Mouse (Mus musculus) bone marrow macrophage, adult 2 months (primary cell): ENCODE measurements around the gene Rnd3. TPM values are rescaled to one million over a fixed set of nuclear protein-coding genes. Genes with fewer than 3 reads are reported as not detected.

Source experiments
- H3K27ac ChIP-seq: 2 replicates; pipeline ENCODE4 v1.5.1; 2012; ENCODE audit warnings: low read depth, low read length; ENCODE audit not compliant: insufficient read depth
- H3K4me1 ChIP-seq: 2 replicates; pipeline ENCODE4 v1.6.1; 2012; ENCODE audit warnings: low read length; ENCODE audit not compliant: control insufficient read depth, insufficient read depth
- H3K4me3 ChIP-seq: 2 replicates; pipeline ENCODE4 v1.5.1; 2012; ENCODE audit warnings: mild to moderate bottlenecking, low read length, moderate library complexity; ENCODE audit not compliant: insufficient read depth
- CTCF ChIP-seq: IDR thresholded peaks from 2 replicates; pipeline ENCODE4 v1.5.1; 2012; ENCODE audit warnings: low read depth, mild to moderate bottlenecking, low read length, moderate library complexity
- POLR2A ChIP-seq: IDR thresholded peaks from 2 replicates; pipeline ENCODE4 v1.6.1; 2012; ENCODE audit warnings: mild to moderate bottlenecking, low read depth, low read length, borderline replicate concordance
- polyA plus RNA-seq: library from polyadenylated mRNA; stranded (reverse); fragments of >200 nt; gene quantifications from 2 replicates; pipeline ENCODE4 v1.2.4, GENCODE M21; 2012; ENCODE audit not compliant: missing spikeins, insufficient read depth, insufficient read length

Rnd3 gene
- polyA plus RNA-seq, 1 experiment = 53.1 TPM

GRCm38 (mm10) chr2:51147318-51148064, 1.4 kb downstream of the Rnd3 start:
- peak overlapping the region; percentile 91 for H3K4me3 ChIP-seq
- H3K4me1 ChIP-seq = peaks cover 16% of the 10 kb centered on the region
- peak overlapping the region; percentile 16; the same call in 1 of the 2 replicates for H3K27ac ChIP-seq
- TF ChIP-seq POLR2A (no peak), CTCF (no peak)

GRCm38 (mm10) chr2:51146871-51147317, 2.0 kb downstream of the Rnd3 start:
- peak overlapping the region; percentile 91 for H3K4me3 ChIP-seq
- no peak for TF ChIP-seq CTCF
- TF ChIP-seq POLR2A = no peak
- H3K4me1 ChIP-seq = peaks cover 16% of the 10 kb centered on the region
- H3K27ac ChIP-seq = 0 out of 2 replicates have a peak overlapping the region, but pooled peaks have one; percentile 16

- H3K27ac ChIP-seq = no peak overlapping the region
- peaks cover 16% of the 10 kb centered on the region for H3K4me1 ChIP-seq
- H3K4me3 ChIP-seq = no peak overlapping the region
- no peak for TF ChIP-seq CTCF
- no peak for TF ChIP-seq POLR2A
Observed at GRCm38 (mm10) chr2:51145838-51146470, 3.0 kb downstream of the Rnd3 start.

- Histone ChIP-seq H3K27ac (no peak overlapping the region), H3K4me1 (peaks cover 17% of the 10 kb centered on the region), H3K4me3 (no peak overlapping the region)
- no peak for TF ChIP-seq POLR2A
- no peak for TF ChIP-seq CTCF
Observed at GRCm38 (mm10) chr2:51144380-51145120, 4.4 kb downstream of the Rnd3 start.

- TF ChIP-seq CTCF = no peak
- no peak for TF ChIP-seq POLR2A
- peaks cover 20% of the 10 kb centered on the region for H3K4me1 ChIP-seq
- no peak overlapping the region for H3K27ac ChIP-seq
- no peak overlapping the region for H3K4me3 ChIP-seq
Observed at GRCm38 (mm10) chr2:51142422-51142821, 6.5 kb downstream of the Rnd3 start.

- TF ChIP-seq POLR2A = no peak
- TF ChIP-seq CTCF = no peak
- no peak overlapping the region for H3K4me3 ChIP-seq
- no peak overlapping the region for H3K27ac ChIP-seq
- peaks cover 20% of the 10 kb centered on the region for H3K4me1 ChIP-seq
Observed at GRCm38 (mm10) chr2:51141345-51141744, 7.6 kb downstream of the Rnd3 start.

GRCm38 (mm10) chr2:51140486-51140885, 8.4 kb downstream of the Rnd3 start:
- Histone ChIP-seq H3K27ac (no peak overlapping the region), H3K4me1 (peaks cover 20% of the 10 kb centered on the region), H3K4me3 (no peak overlapping the region)
- TF ChIP-seq CTCF = no peak
- TF ChIP-seq POLR2A = no peak

GRCm38 (mm10) chr2:51139912-51140446, 8.9 kb downstream of the Rnd3 start:
- TF ChIP-seq CTCF = no peak
- TF ChIP-seq POLR2A = no peak
- Histone ChIP-seq H3K4me3 (no peak overlapping the region), H3K27ac (no peak overlapping the region), H3K4me1 (peaks cover 20% of the 10 kb centered on the region)

- Histone ChIP-seq H3K4me1 (peaks cover 14% of the 10 kb centered on the region), H3K27ac (no peak overlapping the region), H3K4me3 (no peak overlapping the region)
- no peak for TF ChIP-seq POLR2A
- no peak for TF ChIP-seq CTCF
Observed at GRCm38 (mm10) chr2:51139218-51139911, 9.5 kb downstream of the Rnd3 start.

- H3K4me3 ChIP-seq = no peak overlapping the region
- no peak for TF ChIP-seq CTCF
- no peak for TF ChIP-seq POLR2A
- peaks cover 13% of the 10 kb centered on the region for H3K4me1 ChIP-seq
- H3K27ac ChIP-seq = no peak overlapping the region
Observed at GRCm38 (mm10) chr2:51137726-51138125, 11.2 kb downstream of the Rnd3 start.
